Mouse (Mus musculus) liver, embryonic 14.5 days (tissue): ENCODE data around the gene Yipf6. TPM values are rescaled to one million over a fixed set of nuclear protein-coding genes. Genes with fewer than 3 reads are reported as not detected.

Source experiments
- ATAC-seq: fragments of 200-750 bp; cut with Nextera tagmentation; 2 replicates; pipeline ENCODE4 v1.8.0; 2017; ENCODE audit warnings: moderate number of reproducible peaks, mild to moderate bottlenecking, moderate library complexity; ENCODE audit not compliant: insufficient read depth
- DNase-seq, 3 experiments: peaks; one replicate each; pipeline ENCODE4 v3.0.0-alpha.2; 2012 to 2013; ENCODE audit warnings: low read depth in 3 of 3, low spot score in 3 of 3
- H3K27ac ChIP-seq: fragments of 300-500 bp; sonication (generic); 2 replicates; pipeline ENCODE4 v1.5.1; 2014; ENCODE audit warnings: moderate library complexity, mild to moderate bottlenecking, control low read depth, inconsistent platforms
- H3K27me3 ChIP-seq: fragments of 300-500 bp; sonication (generic); 2 replicates; pipeline ENCODE4 v1.6.1; 2014; ENCODE audit warnings: mild to moderate bottlenecking, low read length, moderate library complexity; ENCODE audit not compliant: control insufficient read depth, insufficient read depth
- H3K36me3 ChIP-seq: fragments of 300-500 bp; sonication (generic); replicated peaks from 2 replicates; pipeline ENCODE4 v1.6.1; 2014; ENCODE audit warnings: low read depth; ENCODE audit not compliant: control insufficient read depth, insufficient read depth
- H3K4me1 ChIP-seq, 2 experiments: fragments of 200-500 bp in 1 of 2; fragments of 300-500 bp in 1 of 2; sonication (generic) in 1 of 2; replicated peaks; 2 replicates each; pipeline ENCODE4 v1.6.1; 2012 to 2014; ENCODE audit warnings: antibody characterized with exemption in 1 of 2, inconsistent platforms in 1 of 2, low read length in 1 of 2; ENCODE audit not compliant: control insufficient read depth in 2 of 2, insufficient read depth in 2 of 2
- H3K4me2 ChIP-seq: fragments of 300-500 bp; sonication (generic); 2 replicates; pipeline ENCODE4 v1.6.1; 2014; ENCODE audit warnings: low read depth, mild to moderate bottlenecking, control low read depth, moderate library complexity
- H3K4me3 ChIP-seq, 2 experiments: fragments of 200-500 bp in 1 of 2; fragments of 300-500 bp in 1 of 2; sonication (generic) in 1 of 2; 2 replicates each; pipeline ENCODE4 v1.5.1; 2012 to 2014; ENCODE audit warnings: low read depth in 2 of 2, low read length in 2 of 2, mild to moderate bottlenecking in 2 of 2, control low read depth in 1 of 2, inconsistent platforms in 1 of 2, moderate library complexity in 1 of 2; ENCODE audit not compliant: insufficient read depth in 1 of 2
- H3K9ac ChIP-seq: fragments of 300-500 bp; sonication (generic); replicated peaks from 2 replicates; pipeline ENCODE4 v1.6.1; 2014; ENCODE audit warnings: mild to moderate bottlenecking, control low read depth, moderate library complexity
- H3K9me3 ChIP-seq: fragments of 300-500 bp; sonication (generic); 2 replicates; pipeline ENCODE4 v1.6.1; 2016; ENCODE audit warnings: low read length, mixed read lengths; ENCODE audit not compliant: control insufficient read depth
- CTCF ChIP-seq: IDR thresholded peaks from 2 replicates; pipeline ENCODE4 v1.5.1; 2016; ENCODE audit warnings: antibody characterized with exemption, low read depth, control low read depth
- EP300 ChIP-seq: IDR thresholded peaks from 2 replicates; pipeline ENCODE4 v1.6.1; 2016; ENCODE audit warnings: antibody characterized with exemption, low read depth
- WGBS: fragments of 180-500 bp; shearing (Covaris S2); extraction: QIAGEN DNeasy Blood & Tissue Kit; methylation state at CpG from one replicate; pipeline ENCODE4 v1.1.7; 2014; ENCODE audit not compliant: insufficient replicate concordance; 5-methylcytosine and 5-hydroxymethylcytosine counted together
- polyA plus RNA-seq, 2 experiments: library from polyadenylated mRNA; depleted of rRNA in 1 of 2; stranded (reverse) in 1 of 2; unstranded in 1 of 2; fragments of >200 nt; fragmentation: Nextera tagmentation in 1 of 2; extraction: Ambion mirVana in 1 of 2; gene quantifications; 2 replicates each; pipeline versions ENCODE4 v1.2.1 to v1.2.3; 2012 to 2014

Yipf6 gene
- polyA plus RNA-seq (2012; rRNA removed) (5.1 and 7.6 TPM in 2 replicates), polyA plus RNA-seq (2014; fragmentation: Nextera tagmentation; extraction: Ambion mirVana) (11.8 and 14.4 TPM in 2 replicates)

GRCm38 (mm10) chrX:98936101-98936500 is at the start of gene Yipf6:
Gene Yipf6 (plus strand): TSS chrX:98936316.
- H3K9me3 ChIP-seq, result no peaks in the 10 kb centered on the region
- ATAC-seq (no peak), DNase-seq (no peak)
- 61% methylated on average over 3 of the region's 3 CpGs for WGBS
- H3K9ac ChIP-seq, result peak within 1 kb of the TSS; percentile 77
- H3K4me1 ChIP-seq, result peaks cover 0 to 3% of the 10 kb centered on the region in 2 experiments; a peak in 1 of 4 replicates
- peak within 1 kb of the TSS; percentile 79 for H3K4me2 ChIP-seq
- H3K36me3 ChIP-seq, result no peaks in the 10 kb centered on the region
- H3K27ac ChIP-seq, result peak within 1 kb of the TSS; percentile 86
- no peaks in the 10 kb centered on the region for H3K27me3 ChIP-seq
- TF ChIP-seq CTCF (no peak), EP300 (no peak)
- peak within 1 kb of the TSS; percentile 73 to 74 for H3K4me3 ChIP-seq

DNA sequence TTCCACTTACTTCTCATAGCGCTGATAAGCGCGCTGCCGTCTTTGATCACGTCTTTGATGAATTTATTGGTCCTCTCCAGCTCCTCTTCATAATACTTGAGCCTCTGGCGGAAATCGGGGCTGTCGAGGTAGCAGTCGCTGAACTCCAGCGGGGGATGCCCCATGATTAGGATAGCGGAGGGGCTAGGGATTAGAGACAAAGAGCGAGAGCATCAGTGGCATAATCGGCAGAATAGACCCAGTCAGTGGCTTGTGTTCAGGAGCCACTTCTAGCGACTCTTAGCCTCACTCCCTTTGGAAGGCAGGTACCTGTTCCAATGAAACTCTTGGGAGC is 46.1 kb upstream of the Yipf6 start:
- peak overlapping the region; percentile 54 for H3K4me2 ChIP-seq
- H3K9me3 ChIP-seq, result no peaks in the 10 kb centered on the region
- no peaks in the 10 kb centered on the region for H3K4me1 ChIP-seq
- TF ChIP-seq CTCF (no peak), EP300 (no peak)
- DNase-seq, result no peak
- H3K27me3 ChIP-seq, result peaks cover 19% of the 10 kb centered on the region
- ATAC-seq, result no peak
- peak overlapping the region; percentile 47 to 57 for H3K4me3 ChIP-seq
- no peak overlapping the region for H3K27ac ChIP-seq
- no peak overlapping the region for H3K9ac ChIP-seq
- whole genome bisulfite sequencing, result 14% methylated on average over 14 of the region's 14 CpGs
- H3K36me3 ChIP-seq, result no peaks in the 10 kb centered on the region

GRCm38 (mm10) chrX:98890406-98891116 is 45.6 kb upstream of the Yipf6 start, which contains the start of gene Ophn1:
Gene Ophn1 (minus strand): TSS chrX:98891025.
- no peak within 1 kb of the TSS for H3K9ac ChIP-seq
- no peak within 1 kb of the TSS for H3K27ac ChIP-seq
- no peak for TF ChIP-seq EP300
- 0 out of 2 replicates have a peak, but pooled peaks have one; percentile 5 for TF ChIP-seq CTCF
- peaks cover 19% of the 10 kb centered on the region for H3K27me3 ChIP-seq
- no peaks in the 10 kb centered on the region for H3K36me3 ChIP-seq
- ATAC-seq (peak; percentile 50; the same call in 1 of the 2 replicates), DNase-seq (no peak)
- peak within 1 kb of the TSS; percentile 47 to 57 for H3K4me3 ChIP-seq
- H3K9me3 ChIP-seq, result no peaks in the 10 kb centered on the region
- H3K4me2 ChIP-seq, result peak within 1 kb of the TSS; percentile 54
- no peaks in the 10 kb centered on the region for H3K4me1 ChIP-seq
- WGBS, result 11% methylated on average over 47 of the region's 48 CpGs

GRCm38 (mm10) chrX:98898307-98898706 is 37.8 kb upstream of the Yipf6 start:
- no peaks in the 10 kb centered on the region for H3K4me1 ChIP-seq
- H3K9ac ChIP-seq, result no peak overlapping the region
- H3K27me3 ChIP-seq, result no peaks in the 10 kb centered on the region
- H3K36me3 ChIP-seq, result no peaks in the 10 kb centered on the region
- no peak overlapping the region for H3K27ac ChIP-seq
- DNase-seq (no peak), ATAC-seq (no peak)
- TF ChIP-seq CTCF (no peak), EP300 (no peak)
- no peaks in the 10 kb centered on the region for H3K9me3 ChIP-seq
- 72% methylated on average over 3 of the region's 3 CpGs for WGBS
- no peak overlapping the region for H3K4me3 ChIP-seq
- no peak overlapping the region for H3K4me2 ChIP-seq

DNA sequence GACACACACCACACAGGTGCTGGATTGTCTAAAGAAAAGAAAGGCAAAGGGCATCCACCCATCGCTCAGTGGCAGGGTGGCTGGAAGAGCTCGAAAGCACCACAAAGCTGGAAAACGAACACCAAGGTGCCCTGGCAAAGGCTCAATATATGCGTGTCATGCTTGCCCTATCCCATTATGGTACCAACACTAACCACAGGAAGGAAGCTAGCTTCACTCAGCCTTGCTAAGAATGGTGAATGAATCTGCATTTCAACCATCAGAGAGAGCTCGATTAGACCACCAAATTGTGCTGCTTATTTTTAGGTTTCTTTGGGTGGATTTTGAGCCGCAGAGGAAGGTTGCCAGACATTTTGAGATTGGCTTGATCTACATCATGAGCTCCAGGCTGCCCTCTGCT is 31.9 kb upstream of the Yipf6 start:
- 27% methylated on average over 6 of the region's 6 CpGs for WGBS
- H3K9ac ChIP-seq, result no peak overlapping the region

More for the DNA sequence above, 31.9 kb upstream of the Yipf6 start:
- DNase-seq (no peak), ATAC-seq (no peak)
- Histone ChIP-seq H3K27ac (no peak overlapping the region), H3K9me3 (no peaks in the 10 kb centered on the region), H3K36me3 (no peaks in the 10 kb centered on the region), H3K4me3 (no peak overlapping the region), H3K4me1 (peaks cover 0 to under 1% of the 10 kb centered on the region in 2 experiments; a peak in 2 of 4 replicates), H3K27me3 (no peaks in the 10 kb centered on the region), H3K4me2 (no peak overlapping the region)
- TF ChIP-seq CTCF (no peak), EP300 (no peak)
